Mouse (Mus musculus): ENCODE results near the gene Gm525. TPM values are rescaled to one million over a fixed set of nuclear protein-coding genes. Genes with fewer than 3 reads are reported as not detected.
"Not testable (repeated sequence)": the region's sequence is repeated elsewhere in the genome, so short reads cannot be mapped to it uniquely, and the experiment has no call there.

Gm525 gene
- total and polyA plus RNA-seq, 3 experiments = 0.34 TPM; not detected in 2

- dilution Hi-C loops (cut with MboI; ENCODE audit: extremely low pct_ligation_motif_present, extremely low pct_unique_long_range_greater_than_20kb, low sequenced_read_pairs) = no loop called here
- in situ Hi-C loops (cut with MboI; ENCODE audit: low pct_ligation_motif_present, low pct_unique_long_range_greater_than_20kb, low sequenced_read_pairs) = no loop called here
- no peak for DNase-seq (ENCODE audit: extremely low read depth)
- TF ChIP-seq TBP (conservative IDR thresholded peaks at IDR 0.05; ENCODE audit: low read depth, low read length) = no peak
- TF ChIP-seq MAFK (IDR thresholded peaks at IDR 0.05; ENCODE audit: insufficient replicate concordance, low read length) = no peak
- 0 out of 2 replicates have a peak, but pooled peaks have one; percentile 18 for TF ChIP-seq SMC3 (IDR thresholded peaks at IDR 0.05; ENCODE audit: low read depth, low read length)
- TF ChIP-seq UBTF (IDR thresholded peaks at IDR 0.05; ENCODE audit: low read depth, low read length) = no peak
- TF ChIP-seq CTCF (conservative IDR thresholded peaks at IDR 0.05 in 1 of 2, IDR thresholded peaks at IDR 0.05 in 1 of 2; ENCODE audit: low read depth in 2 of 2, low read length in 2 of 2) = peak; percentile 60 to 74
- peak; percentile 21 for TF ChIP-seq RAD21 (IDR thresholded peaks at IDR 0.05; ENCODE audit: low read depth, low read length)
- TF ChIP-seq NELFE (IDR thresholded peaks at IDR 0.05; ENCODE audit: low read depth, low read length) = no peak
- TF ChIP-seq ZMIZ1 (IDR thresholded peaks at IDR 0.05; ENCODE audit: low read depth, low read length) = no peak
- no peak for TF ChIP-seq POLR2AphosphoS2 (IDR thresholded peaks at IDR 0.05; ENCODE audit: low read depth, low read length)
- TF ChIP-seq ELF1 (IDR thresholded peaks at IDR 0.05; ENCODE audit: low read depth, low read length) = no peak
- TF ChIP-seq ETS1 (conservative IDR thresholded peaks at IDR 0.05; ENCODE audit: low read depth, low read length) = no peak
- TF ChIP-seq USF2 (conservative IDR thresholded peaks at IDR 0.05; ENCODE audit: low read depth, low read length) = no peak
- Histone ChIP-seq H3K4me2 (ENCODE audit: insufficient read depth, low read depth, poor library complexity, severe bottlenecking) (no peak overlapping the region), H3K79me2 (replicated peaks; ENCODE audit: control insufficient read depth, extremely low read depth, insufficient read depth, poor library complexity, severe bottlenecking) (no peaks in the 10 kb centered on the region), H3K4me1 (ENCODE audit: control insufficient read depth in 1 of 2, insufficient read depth in 2 of 2) (peaks cover 23 to 62% of the 10 kb centered on the region in 2 experiments), H3K9me3 (replicated peaks; ENCODE audit: low read length) (peaks cover 12% of the 10 kb centered on the region), H3K36me3 (replicated peaks in 1 of 2; ENCODE audit: control insufficient read depth in 1 of 2, insufficient read depth in 1 of 2, low read length in 1 of 2) (peaks cover 0 to 6% of the 10 kb centered on the region in 2 experiments), H3K27me3 (replicated peaks) (no peaks in the 10 kb centered on the region), H3K27ac (ENCODE audit: insufficient read depth, low read depth) (no peak overlapping the region), H3K4me3 (replicated peaks in 1 of 3; ENCODE audit: low read depth in 2 of 3, low read length in 2 of 3, poor library complexity in 1 of 3) (no peak overlapping the region), H3K9ac (ENCODE audit: insufficient read depth, low read depth) (no peak overlapping the region)
These were observed 15.1 kb downstream of the Gm525 start for GRCm38 (mm10) chr11:89088754-89089153.

- H3K36me3 ChIP-seq (replicated peaks in 1 of 2; ENCODE audit: control insufficient read depth in 1 of 2, insufficient read depth in 1 of 2, low read length in 1 of 2); H3K4me3 ChIP-seq (replicated peaks in 1 of 3; ENCODE audit: low read depth in 2 of 3, low read length in 2 of 3, poor library complexity in 1 of 3); H3K79me2 ChIP-seq (replicated peaks; ENCODE audit: control insufficient read depth, extremely low read depth, insufficient read depth, poor library complexity, severe bottlenecking); DNase-seq (ENCODE audit: extremely low read depth); H3K9ac ChIP-seq (ENCODE audit: insufficient read depth, low read depth); dilution Hi-C loops (cut with MboI; ENCODE audit: extremely low pct_ligation_motif_present, extremely low pct_unique_long_range_greater_than_20kb, low sequenced_read_pairs); in situ Hi-C loops (cut with MboI; ENCODE audit: low pct_ligation_motif_present, low pct_unique_long_range_greater_than_20kb, low sequenced_read_pairs); H3K27me3 ChIP-seq (replicated peaks): not testable (repeated sequence)
- peaks cover 23% of the 10 kb centered on the region for H3K9me3 ChIP-seq (replicated peaks; ENCODE audit: low read length)
- peak; percentile 93 for TF ChIP-seq ZNF384 (IDR thresholded peaks at IDR 0.05; ENCODE audit: low read depth, low read length)
- H3K4me1 ChIP-seq (ENCODE audit: control insufficient read depth in 1 of 2, insufficient read depth in 2 of 2) = peaks cover 26 to 60% of the 10 kb centered on the region in 2 experiments
- peak overlapping the region; percentile 12; the same call in 1 of the 2 replicates for H3K4me2 ChIP-seq (ENCODE audit: insufficient read depth, low read depth, poor library complexity, severe bottlenecking)
- H3K27ac ChIP-seq (ENCODE audit: insufficient read depth, low read depth) = peak overlapping the region; percentile 23; the same call in 1 of the 2 replicates
These were observed 16.7 kb downstream of the Gm525 start for GRCm38 (mm10) chr11:89090359-89090758.

GRCm38 (mm10) chr11:89092714-89093113, 19.1 kb downstream of the Gm525 start:
- peak overlapping the region; percentile 4 for H3K9ac ChIP-seq (ENCODE audit: insufficient read depth, low read depth)
- dilution Hi-C loops (cut with MboI; ENCODE audit: extremely low pct_ligation_motif_present, extremely low pct_unique_long_range_greater_than_20kb, low sequenced_read_pairs) (no loop called here), in situ Hi-C loops (cut with MboI; ENCODE audit: low pct_ligation_motif_present, low pct_unique_long_range_greater_than_20kb, low sequenced_read_pairs) (no loop called here)
- no peaks in the 10 kb centered on the region for H3K79me2 ChIP-seq (replicated peaks; ENCODE audit: control insufficient read depth, extremely low read depth, insufficient read depth, poor library complexity, severe bottlenecking)
- H3K4me2 ChIP-seq (ENCODE audit: insufficient read depth, low read depth, poor library complexity, severe bottlenecking) = peak overlapping the region; percentile 22
- peak overlapping the region; percentile 52; the same call in 1 of the 2 replicates for H3K27ac ChIP-seq (ENCODE audit: insufficient read depth, low read depth)
- H3K4me3 ChIP-seq (replicated peaks in 1 of 3; ENCODE audit: low read depth in 2 of 3, low read length in 2 of 3, poor library complexity in 1 of 3) = peak overlapping the region in 1 of 3 experiments; percentile 21
- peaks cover 0 to 6% of the 10 kb centered on the region in 2 experiments for H3K36me3 ChIP-seq (replicated peaks in 1 of 2; ENCODE audit: control insufficient read depth in 1 of 2, insufficient read depth in 1 of 2, low read length in 1 of 2)
- peaks cover 36% of the 10 kb centered on the region for H3K9me3 ChIP-seq (replicated peaks; ENCODE audit: low read length)
- H3K27me3 ChIP-seq (replicated peaks) = no peaks in the 10 kb centered on the region
- peak; percentile 76 for DNase-seq (ENCODE audit: extremely low read depth)
- peaks cover 19 to 60% of the 10 kb centered on the region in 2 experiments for H3K4me1 ChIP-seq (ENCODE audit: control insufficient read depth in 1 of 2, insufficient read depth in 2 of 2)
- TF ChIP-seq ZNF384 (IDR thresholded peaks at IDR 0.05; ENCODE audit: low read depth, low read length) (0 out of 2 replicates have a peak, but pooled peaks have one; percentile 16), MXI1 (IDR thresholded peaks at IDR 0.05; ENCODE audit: low read depth, low read length) (peak; percentile 59; the same call in 1 of the 2 replicates), RCOR1 (conservative IDR thresholded peaks at IDR 0.05; ENCODE audit: low read depth, low read length) (no peak), JUND (conservative IDR thresholded peaks at IDR 0.05; ENCODE audit: low read depth, low read length) (no peak; the same call in 1 of the 2 replicates), SMC3 (IDR thresholded peaks at IDR 0.05; ENCODE audit: low read depth, low read length) (no peak), UBTF (IDR thresholded peaks at IDR 0.05; ENCODE audit: low read depth, low read length) (no peak), KAT2A (IDR thresholded peaks at IDR 0.05; ENCODE audit: insufficient replicate concordance, low read length) (no peak), ETS1 (conservative IDR thresholded peaks at IDR 0.05; ENCODE audit: low read depth, low read length) (peak; percentile 54), SIN3A (IDR thresholded peaks at IDR 0.05; ENCODE audit: low read length) (peak; percentile 51; the same call in 1 of the 2 replicates), PAX5 (IDR thresholded peaks at IDR 0.05; ENCODE audit: low read length) (no peak), MAX (IDR thresholded peaks at IDR 0.05; ENCODE audit: low read length) (peak; percentile 97), TCF12 (IDR thresholded peaks at IDR 0.05; ENCODE audit: low read depth, low read length) (peak; percentile 66), NELFE (IDR thresholded peaks at IDR 0.05; ENCODE audit: low read depth, low read length) (0 out of 2 replicates have a peak, but pooled peaks have one; percentile 39), CTCF (conservative IDR thresholded peaks at IDR 0.05 in 1 of 2, IDR thresholded peaks at IDR 0.05 in 1 of 2; ENCODE audit: low read depth in 2 of 2, low read length in 2 of 2) (no peak), MAZ (IDR thresholded peaks at IDR 0.05; ENCODE audit: low read depth, low read length) (0 out of 2 replicates have a peak, but pooled peaks have one; percentile 3), GABPA (IDR thresholded peaks at IDR 0.05; ENCODE audit: insufficient replicate concordance, low read depth, low read length) (no peak), RAD21 (IDR thresholded peaks at IDR 0.05; ENCODE audit: low read depth, low read length) (no peak), USF2 (conservative IDR thresholded peaks at IDR 0.05; ENCODE audit: low read depth, low read length) (peak; percentile 95)

Measured in CH12.LX (cell line).